Mouse (Mus musculus): ENCODE data around the gene Tmem50b.

GRCm38 (mm10) chr16:91555017-91555605, 42.5 kb downstream of the Tmem50b start:
- TF ChIP-seq CTCF (IDR thresholded peaks at IDR 0.05; ENCODE audit: extremely low read depth, insufficient read depth, insufficient read length, insufficient replicate concordance) (no peak), POLR2A (IDR thresholded peaks at IDR 0.05; ENCODE audit: low read depth, low read length) (no peak)

Data from spleen, adult 2 months (tissue).